Mouse (Mus musculus) heart, embryonic 10.5 days (tissue): ENCODE measurements around the gene Pawr. TPM values are rescaled to one million over a fixed set of nuclear protein-coding genes. Genes with fewer than 3 reads are reported as not detected.

Experiments used
- DNase-seq: peaks from one replicate; pipeline ENCODE4 v3.0.0-alpha.2; 2017; ENCODE audit warnings: low spot score
- H3K27ac ChIP-seq: fragments of 300-500 bp; sonication (generic); 2 replicates; pipeline ENCODE4 v1.5.1; 2016; ENCODE audit warnings: mild to moderate bottlenecking
- H3K27me3 ChIP-seq: fragments of 300-500 bp; sonication (generic); 2 replicates; pipeline ENCODE4 v1.6.1; 2016; ENCODE audit warnings: mild to moderate bottlenecking; ENCODE audit not compliant: poor library complexity, insufficient read depth, severe bottlenecking
- H3K36me3 ChIP-seq: fragments of 300-500 bp; sonication (generic); 2 replicates; pipeline ENCODE4 v1.6.1; 2016; ENCODE audit warnings: mild to moderate bottlenecking, moderate library complexity
- H3K4me1 ChIP-seq: fragments of 300-500 bp; sonication (generic); 2 replicates; pipeline ENCODE4 v1.6.1; 2016; ENCODE audit warnings: mild to moderate bottlenecking
- H3K4me3 ChIP-seq: fragments of 300-500 bp; sonication (generic); 2 replicates; pipeline ENCODE4 v1.5.1; 2016; ENCODE audit warnings: mild to moderate bottlenecking, moderate library complexity
- H3K9me3 ChIP-seq: fragments of 300-500 bp; sonication (generic); 2 replicates; pipeline ENCODE4 v1.6.1; 2016; ENCODE audit warnings: mild to moderate bottlenecking, moderate library complexity
- WGBS: fragments of 180-500 bp; shearing (Covaris S2); methylation state at CpG from one replicate; pipeline ENCODE4 v1.1.7; 2016; 5-methylcytosine and 5-hydroxymethylcytosine counted together
- polyA plus RNA-seq: library from polyadenylated mRNA; unstranded; fragments of >200 nt; fragmentation: Nextera tagmentation; extraction: Ambion mirVana; gene quantifications from 2 replicates; pipeline ENCODE4 v1.2.1, GENCODE M21; 2016

Pawr gene
- polyA plus RNA-seq, result 17.7 and 28.3 TPM in 2 replicates

DNA sequence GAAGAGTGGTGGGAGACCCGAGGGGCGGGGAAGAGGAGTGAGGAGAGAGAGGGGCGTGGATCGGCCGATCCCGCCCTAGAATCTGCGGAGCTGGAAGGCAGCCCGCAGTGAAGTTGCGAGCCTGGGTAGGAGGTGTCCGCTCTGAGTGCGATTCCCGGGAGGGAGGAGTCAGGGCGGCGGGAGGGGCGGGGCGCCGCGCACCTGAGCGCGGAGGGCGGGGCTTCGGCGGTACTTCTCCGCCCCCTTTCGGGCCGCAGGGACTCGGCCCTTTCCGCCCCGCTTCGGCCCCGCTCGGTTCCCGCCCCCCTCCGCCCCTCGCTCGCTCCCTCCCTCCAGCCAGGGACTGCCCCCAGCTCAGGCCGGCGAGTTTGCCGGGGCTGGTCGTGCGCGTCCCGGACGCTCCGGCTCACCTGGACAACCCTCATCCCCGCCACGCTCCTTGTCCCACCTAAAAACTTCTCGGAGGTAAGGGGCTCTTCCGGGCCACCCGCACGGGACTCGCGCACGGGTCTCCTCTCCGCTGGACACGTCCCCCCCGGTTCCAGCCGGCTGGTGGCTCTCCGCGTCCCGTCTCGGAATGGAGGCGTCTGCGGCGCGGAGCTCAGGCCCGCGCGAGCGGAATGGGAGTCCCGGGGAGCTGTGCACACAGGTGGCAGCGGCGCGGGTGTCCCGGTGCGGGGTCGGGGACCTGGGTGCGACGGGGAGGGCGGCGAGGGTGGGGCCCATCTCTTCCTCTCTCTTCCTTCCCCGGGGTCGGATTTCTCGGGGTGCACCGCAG, at the start of gene Pawr:
TSS of gene Pawr (plus strand) at position 338 of the 778 bp plus-strand sequence.
- Histone ChIP-seq H3K4me3 (peak within 1 kb of the TSS; percentile 95), H3K9me3 (no peaks in the 10 kb centered on the region), H3K36me3 (peaks cover 13% of the 10 kb centered on the region; the same call in 1 of the 2 replicates), H3K27ac (peak within 1 kb of the TSS; percentile 96), H3K4me1 (no peaks in the 10 kb centered on the region), H3K27me3 (peaks cover 15% of the 10 kb centered on the region)
- peak; percentile 95 for DNase-seq
- under 1% methylated on average over 66 of the region's 85 CpGs for WGBS

DNA sequence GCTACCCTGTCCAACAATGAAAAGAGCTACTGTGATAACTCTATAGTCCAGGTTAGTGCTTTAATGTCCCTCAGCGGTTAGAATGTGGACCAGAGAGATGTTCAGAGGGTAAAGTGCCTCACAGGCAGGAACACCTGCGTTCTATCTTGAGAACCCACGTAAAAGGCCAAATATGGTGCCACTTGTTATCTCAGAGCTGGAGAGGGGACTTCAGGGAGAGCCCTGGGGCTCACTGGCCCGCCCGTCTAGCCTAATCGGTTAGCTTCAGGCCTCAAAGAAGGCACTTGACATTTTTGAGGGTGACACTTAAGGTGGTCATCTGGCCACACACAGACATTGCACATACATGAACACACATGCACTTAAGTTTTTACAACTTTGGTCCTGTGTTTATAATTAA, 49.6 kb upstream of the Pawr start:
- Histone ChIP-seq H3K27me3 (no peaks in the 10 kb centered on the region), H3K9me3 (no peaks in the 10 kb centered on the region), H3K4me1 (peaks cover 10% of the 10 kb centered on the region; the same call in 1 of the 2 replicates), H3K36me3 (peaks cover 25% of the 10 kb centered on the region), H3K4me3 (no peak overlapping the region), H3K27ac (no peak overlapping the region)
- 47% methylated on average over 6 of the region's 6 CpGs for WGBS
- DNase-seq, result no peak

DNA sequence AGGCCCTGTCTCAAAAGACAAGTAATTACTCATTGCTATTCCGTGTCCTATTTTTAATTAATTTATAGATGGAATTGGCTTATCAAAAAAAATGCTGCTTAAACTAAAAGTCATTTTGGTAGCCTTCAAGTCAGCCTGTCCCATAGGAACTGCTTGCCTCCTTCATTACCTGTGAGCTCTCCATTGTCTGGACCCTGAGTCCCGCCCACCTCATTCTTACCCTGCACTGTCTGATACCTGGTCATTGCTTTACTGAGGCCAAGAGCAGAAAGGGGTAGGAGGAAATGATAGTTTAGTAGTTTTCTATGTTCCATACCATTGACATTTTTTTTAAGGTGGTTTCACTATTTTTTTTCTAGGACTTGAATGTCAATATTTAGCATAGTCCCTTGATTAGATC, 48.5 kb upstream of the Pawr start:
- H3K27me3 ChIP-seq, result no peaks in the 10 kb centered on the region
- H3K36me3 ChIP-seq, result peaks cover 18% of the 10 kb centered on the region
- H3K9me3 ChIP-seq, result no peaks in the 10 kb centered on the region
- no peak overlapping the region for H3K4me3 ChIP-seq
- WGBS, result 87% methylated on average over 2 of the region's 2 CpGs
- DNase-seq, result no peak
- no peak overlapping the region for H3K27ac ChIP-seq
- H3K4me1 ChIP-seq, result peaks cover 5% of the 10 kb centered on the region; the same call in 1 of the 2 replicates

DNA sequence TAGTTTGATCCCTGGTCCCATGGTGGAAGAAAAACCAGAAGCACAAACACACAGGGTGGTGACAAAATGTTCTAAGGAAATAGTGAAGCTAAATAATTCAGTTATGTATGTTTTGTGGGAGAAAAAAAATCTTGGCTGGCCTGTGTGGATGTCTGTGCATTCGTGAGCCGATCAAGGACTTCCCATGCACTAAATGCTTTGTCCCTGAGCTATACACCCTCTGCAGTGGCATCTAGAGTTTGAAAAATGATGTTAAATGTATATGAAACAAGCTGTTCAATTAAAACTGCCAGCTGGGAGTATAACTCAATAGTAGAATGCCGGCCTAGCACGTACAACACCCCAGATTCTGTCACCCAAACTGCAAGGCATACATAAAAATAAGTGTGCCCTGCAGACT, 48.1 kb upstream of the Pawr start:
- DNase-seq, result no peak
- peaks cover 5% of the 10 kb centered on the region; the same call in 1 of the 2 replicates for H3K4me1 ChIP-seq
- no peaks in the 10 kb centered on the region for H3K9me3 ChIP-seq
- no peak overlapping the region for H3K27ac ChIP-seq
- H3K36me3 ChIP-seq, result peaks cover 16% of the 10 kb centered on the region
- no peaks in the 10 kb centered on the region for H3K27me3 ChIP-seq
- H3K4me3 ChIP-seq, result no peak overlapping the region
- WGBS, result 91% methylated on average over 4 of the region's 4 CpGs

DNA sequence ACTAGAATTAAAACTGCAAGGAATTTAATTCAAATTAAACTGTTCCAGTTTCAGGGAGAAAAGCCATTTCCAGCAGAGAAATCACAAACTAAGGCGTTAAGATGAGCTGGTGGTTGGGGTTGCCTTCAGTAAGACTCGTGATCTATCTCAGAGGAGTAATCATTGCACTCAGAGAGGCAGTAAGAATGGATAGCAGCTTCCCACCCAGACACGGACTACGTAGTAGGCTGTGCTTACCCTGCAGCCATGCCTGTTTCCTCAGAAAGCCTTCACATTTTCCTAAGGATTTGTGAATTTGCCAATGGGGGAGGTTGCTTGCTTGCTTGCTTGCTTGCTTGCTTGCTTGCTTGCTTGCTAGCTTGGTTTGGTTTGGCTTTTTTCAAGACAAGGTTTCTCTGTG, 47.5 kb upstream of the Pawr start:
- Histone ChIP-seq H3K4me3 (no peak overlapping the region), H3K9me3 (no peaks in the 10 kb centered on the region), H3K27ac (no peak overlapping the region), H3K27me3 (no peaks in the 10 kb centered on the region), H3K36me3 (peaks cover 13% of the 10 kb centered on the region), H3K4me1 (peaks cover 8% of the 10 kb centered on the region; the same call in 1 of the 2 replicates)
- no peak for DNase-seq
- 87% methylated on average over 4 of the region's 4 CpGs for WGBS

DNA sequence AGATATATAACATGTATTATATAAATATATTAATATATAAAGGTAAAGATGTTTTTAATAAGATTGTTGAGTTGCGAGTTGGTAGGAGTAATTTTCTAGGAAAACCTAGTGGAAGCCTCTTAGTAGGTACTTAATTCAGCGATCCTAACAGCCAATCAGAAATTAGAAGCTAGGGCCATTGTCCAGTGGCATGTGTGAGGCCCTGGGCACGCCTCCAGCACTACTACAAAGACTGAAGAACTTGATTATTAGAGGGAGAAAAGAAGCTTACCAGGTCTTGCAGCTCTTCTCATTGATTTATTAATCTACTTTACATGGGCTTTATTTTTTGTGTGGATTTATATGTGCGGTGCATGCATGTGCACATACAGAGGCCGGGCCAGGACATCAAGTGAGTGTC, 46.9 kb upstream of the Pawr start:
- Histone ChIP-seq H3K36me3 (peaks cover 9% of the 10 kb centered on the region), H3K4me3 (no peak overlapping the region), H3K27me3 (no peaks in the 10 kb centered on the region), H3K27ac (no peak overlapping the region), H3K9me3 (no peaks in the 10 kb centered on the region), H3K4me1 (peaks cover 8% of the 10 kb centered on the region; the same call in 1 of the 2 replicates)
- 87% methylated on average over 5 of the region's 5 CpGs for WGBS
- DNase-seq, result no peak

DNA sequence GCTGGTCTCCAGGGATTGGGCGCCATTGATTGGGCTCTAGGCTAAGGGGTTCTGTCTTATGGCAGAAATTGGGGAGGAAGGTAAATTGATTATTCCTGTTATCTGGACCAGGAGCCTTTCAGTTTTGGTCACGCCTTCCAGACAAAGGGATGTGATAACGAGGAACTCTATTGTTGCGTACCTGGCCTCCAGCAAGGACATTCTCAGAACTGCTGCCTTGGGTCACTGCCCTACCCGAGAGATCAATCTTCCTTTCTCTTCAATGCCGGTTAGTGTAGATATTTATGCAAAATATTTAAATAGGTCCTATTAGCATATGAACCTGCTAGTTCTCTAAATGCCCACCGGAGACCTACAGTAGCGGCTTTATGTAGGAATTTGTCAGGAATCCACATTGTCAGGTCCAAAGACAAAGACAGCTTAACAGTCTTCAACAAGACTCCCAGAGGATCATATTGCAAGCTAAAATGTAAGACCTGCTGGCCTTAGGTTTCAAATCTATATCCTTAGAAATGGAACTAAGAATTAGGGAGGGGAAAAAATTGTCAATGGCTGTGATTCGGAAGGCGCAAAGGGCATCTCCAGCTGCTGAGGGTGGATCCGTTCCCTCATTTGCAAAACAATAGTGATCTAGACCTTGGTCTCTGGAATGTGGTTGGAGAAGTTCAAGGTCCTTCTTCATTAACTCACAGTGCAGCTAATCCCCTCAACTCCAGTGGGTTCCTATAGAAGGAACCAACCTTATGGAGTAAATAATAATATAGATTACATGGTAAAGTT, 45.1 kb upstream of the Pawr start:
- H3K4me1 ChIP-seq, result peaks cover 8% of the 10 kb centered on the region; the same call in 1 of the 2 replicates
- H3K27ac ChIP-seq, result no peak overlapping the region
- H3K27me3 ChIP-seq, result no peaks in the 10 kb centered on the region
- 76% methylated on average over 11 of the region's 11 CpGs for WGBS
- DNase-seq, result no peak
- H3K9me3 ChIP-seq, result no peaks in the 10 kb centered on the region
- no peak overlapping the region for H3K4me3 ChIP-seq
- no peaks in the 10 kb centered on the region for H3K36me3 ChIP-seq

DNA sequence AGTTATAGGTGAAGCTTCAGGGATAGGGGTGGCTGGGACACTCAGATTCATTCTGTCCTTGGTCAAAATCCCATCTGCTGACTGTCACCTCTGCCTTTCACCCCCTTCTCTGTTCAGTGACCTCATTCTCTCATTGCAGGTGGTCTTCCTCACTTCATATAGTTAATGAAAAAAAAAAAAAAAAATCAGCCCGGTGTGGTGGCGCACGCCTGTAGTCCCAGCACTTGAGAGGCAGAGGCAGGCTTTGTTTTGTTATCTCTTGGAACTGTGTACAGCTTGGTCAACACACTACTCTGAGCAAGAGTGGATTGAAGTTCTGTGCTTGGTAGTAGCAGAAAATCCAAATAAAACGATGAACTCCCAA, 44.5 kb upstream of the Pawr start:
- DNase-seq, result no peak
- WGBS, result 74% methylated on average over 4 of the region's 4 CpGs
- H3K27me3 ChIP-seq, result no peaks in the 10 kb centered on the region
- peaks cover 3% of the 10 kb centered on the region; the same call in 1 of the 2 replicates for H3K4me1 ChIP-seq
- H3K27ac ChIP-seq, result no peak overlapping the region
- H3K4me3 ChIP-seq, result no peak overlapping the region
- no peaks in the 10 kb centered on the region for H3K36me3 ChIP-seq
- no peaks in the 10 kb centered on the region for H3K9me3 ChIP-seq

DNA sequence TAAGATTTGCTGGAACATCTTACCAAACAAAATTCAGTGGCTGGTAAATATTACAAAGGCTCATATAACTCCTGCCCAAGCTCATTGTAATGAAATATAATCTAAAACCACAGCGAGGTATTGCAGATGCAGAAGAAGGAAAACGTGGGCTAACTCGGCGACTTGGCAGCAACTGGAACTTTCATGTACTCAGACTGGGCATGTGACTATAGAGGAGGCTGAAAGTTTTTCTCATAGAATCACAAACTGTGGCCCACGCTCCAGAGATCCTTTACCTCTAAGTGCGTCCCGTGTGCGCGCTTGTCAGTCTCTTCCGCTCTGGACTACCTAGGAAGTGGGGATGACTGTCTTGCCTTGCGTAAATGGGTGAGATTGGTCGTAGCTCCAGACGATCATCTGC, 41.9 kb upstream of the Pawr start:
- H3K27me3 ChIP-seq, result no peaks in the 10 kb centered on the region
- no peak overlapping the region for H3K4me3 ChIP-seq
- H3K4me1 ChIP-seq, result peaks cover 3% of the 10 kb centered on the region; the same call in 1 of the 2 replicates
- DNase-seq, result no peak
- 95% methylated on average over 13 of the region's 13 CpGs for WGBS
- H3K36me3 ChIP-seq, result no peaks in the 10 kb centered on the region
- no peaks in the 10 kb centered on the region for H3K9me3 ChIP-seq
- no peak overlapping the region for H3K27ac ChIP-seq

DNA sequence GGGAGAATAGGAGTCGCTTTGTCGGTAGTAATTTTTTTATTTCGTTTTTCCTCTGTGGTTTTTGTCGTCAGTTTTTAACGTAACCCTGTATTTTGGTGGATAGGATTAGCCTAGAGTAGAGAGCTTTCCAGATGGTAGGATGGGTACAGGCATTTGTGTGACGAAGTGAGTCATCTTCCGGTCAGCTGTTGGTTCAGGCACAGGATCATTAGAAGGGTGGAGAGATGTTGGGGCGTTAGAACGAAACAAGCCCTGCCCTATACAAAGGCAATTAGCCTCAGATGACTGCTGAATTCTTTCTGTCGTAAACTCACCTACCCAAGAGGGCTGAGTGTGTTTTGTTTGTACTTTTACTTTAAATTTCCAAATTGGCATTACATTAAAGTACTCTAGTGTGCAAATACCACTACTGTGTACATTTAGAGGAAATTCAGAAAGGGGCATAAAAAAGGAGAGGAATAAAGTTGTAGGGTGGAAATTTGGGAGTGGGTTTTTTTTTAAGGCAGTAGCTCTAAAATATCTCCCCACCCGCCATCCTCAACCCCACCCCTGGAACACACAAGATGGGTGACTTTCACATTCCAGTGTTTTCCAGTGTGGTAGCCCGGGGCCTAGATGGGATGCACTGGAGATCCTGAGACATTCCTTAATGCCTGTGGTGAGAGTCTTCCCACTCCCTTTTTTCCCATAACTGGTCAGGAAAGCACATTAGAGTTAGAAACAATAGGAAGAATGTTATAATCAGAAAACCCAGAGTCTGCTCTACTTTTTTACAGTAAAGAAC, 40.0 kb upstream of the Pawr start:
- DNase-seq, result no peak
- Histone ChIP-seq H3K9me3 (no peaks in the 10 kb centered on the region), H3K4me3 (no peak overlapping the region), H3K27me3 (no peaks in the 10 kb centered on the region), H3K27ac (no peak overlapping the region), H3K36me3 (no peaks in the 10 kb centered on the region), H3K4me1 (peaks cover 3% of the 10 kb centered on the region; the same call in 1 of the 2 replicates)
- WGBS, result 85% methylated on average over 12 of the region's 12 CpGs

DNA sequence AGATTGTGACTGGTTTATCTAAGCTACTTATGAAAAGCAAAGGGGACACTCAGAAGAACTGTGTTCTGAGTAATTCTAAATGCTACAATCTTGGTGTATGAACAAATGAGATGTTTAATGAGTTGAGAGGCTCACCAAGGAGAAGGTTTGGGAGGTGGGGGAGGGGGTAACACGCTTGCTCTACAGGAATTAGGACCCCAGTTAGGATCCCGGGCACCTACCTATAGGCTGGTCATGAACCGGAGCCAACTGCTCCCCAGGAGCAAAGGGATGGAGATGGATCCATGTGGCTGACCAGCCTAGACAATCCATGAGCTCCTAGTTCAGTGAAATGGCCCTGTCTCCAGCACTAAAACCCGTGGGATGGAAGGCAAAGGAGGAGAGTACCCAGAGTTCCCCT, 39.3 kb upstream of the Pawr start:
- Histone ChIP-seq H3K27ac (no peak overlapping the region), H3K4me3 (no peak overlapping the region), H3K27me3 (no peaks in the 10 kb centered on the region), H3K4me1 (peaks cover 3% of the 10 kb centered on the region; the same call in 1 of the 2 replicates), H3K9me3 (no peaks in the 10 kb centered on the region), H3K36me3 (no peaks in the 10 kb centered on the region)
- 85% methylated on average over 4 of the region's 4 CpGs for WGBS
- no peak for DNase-seq

DNA sequence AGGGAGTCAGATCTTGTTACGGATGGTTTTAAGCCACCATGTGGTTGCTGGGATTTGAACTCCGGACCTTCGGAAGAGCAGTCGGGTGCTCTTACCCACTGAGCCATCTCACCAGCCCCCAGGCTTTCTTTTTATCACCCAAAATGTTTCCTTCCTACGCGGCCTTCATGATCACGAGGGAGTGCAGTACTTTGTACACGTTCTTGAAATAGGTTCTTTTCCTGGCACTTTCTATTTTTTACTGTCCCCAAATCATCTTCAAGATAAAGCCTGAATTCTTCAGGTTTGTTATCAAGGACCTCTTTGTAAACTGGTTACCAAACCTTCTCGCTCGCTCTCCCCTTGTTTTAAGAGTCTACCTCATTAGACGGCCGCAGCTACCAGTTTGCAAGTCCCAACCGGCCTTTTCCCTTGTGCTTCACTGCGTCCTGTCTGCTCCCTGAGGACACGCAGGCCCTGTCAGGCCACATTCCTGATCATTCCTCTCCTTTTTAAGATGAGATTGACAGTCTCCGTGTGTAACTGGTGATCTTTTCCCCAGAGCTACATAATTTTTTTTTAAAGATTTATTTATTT, 38.2 kb upstream of the Pawr start:
- Histone ChIP-seq H3K27me3 (no peaks in the 10 kb centered on the region), H3K27ac (no peak overlapping the region), H3K4me3 (no peak overlapping the region), H3K4me1 (peaks cover 3% of the 10 kb centered on the region; the same call in 1 of the 2 replicates), H3K36me3 (no peaks in the 10 kb centered on the region), H3K9me3 (no peaks in the 10 kb centered on the region)
- DNase-seq, result no peak
- 60% methylated on average over 16 of the region's 16 CpGs for WGBS
